Mouse (Mus musculus): ENCODE measurements around the gene Hacd4.
"Not testable (repeated sequence)": the region's sequence is repeated elsewhere in the genome, so short reads cannot be mapped to it uniquely, and the experiment has no call there.

The Hacd4 gene

DNA sequence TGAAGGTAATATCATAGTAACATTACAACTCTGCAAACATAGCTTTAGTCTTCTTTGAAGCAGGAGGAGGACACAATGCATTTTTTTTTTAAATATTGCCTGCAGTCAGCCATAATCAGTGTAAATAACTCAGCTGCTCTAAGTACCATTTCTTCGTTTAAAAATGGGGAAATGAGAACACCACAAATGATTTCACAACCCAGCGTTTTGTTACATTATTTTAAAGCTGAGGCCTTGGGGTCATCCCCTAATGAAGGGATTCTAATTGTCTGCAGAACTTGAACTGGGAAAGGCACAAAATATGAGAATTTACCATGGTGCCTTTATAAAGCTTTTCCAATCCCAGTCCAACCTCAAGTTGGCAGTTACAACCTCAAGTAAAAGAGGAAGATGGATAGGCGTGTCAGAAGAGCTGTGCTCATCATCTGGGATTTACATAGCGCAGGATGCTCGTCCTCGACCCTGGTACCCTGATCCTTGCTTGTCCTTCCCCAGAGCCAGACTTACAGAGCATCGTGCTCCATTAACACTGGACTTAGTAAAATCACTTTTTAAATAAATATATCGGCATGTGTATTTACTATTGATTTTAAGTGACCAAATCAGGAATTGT is 6.2 kb downstream of the Hacd4 start:
- no peak for DNase-seq (ENCODE audit: low read depth)

DNA sequence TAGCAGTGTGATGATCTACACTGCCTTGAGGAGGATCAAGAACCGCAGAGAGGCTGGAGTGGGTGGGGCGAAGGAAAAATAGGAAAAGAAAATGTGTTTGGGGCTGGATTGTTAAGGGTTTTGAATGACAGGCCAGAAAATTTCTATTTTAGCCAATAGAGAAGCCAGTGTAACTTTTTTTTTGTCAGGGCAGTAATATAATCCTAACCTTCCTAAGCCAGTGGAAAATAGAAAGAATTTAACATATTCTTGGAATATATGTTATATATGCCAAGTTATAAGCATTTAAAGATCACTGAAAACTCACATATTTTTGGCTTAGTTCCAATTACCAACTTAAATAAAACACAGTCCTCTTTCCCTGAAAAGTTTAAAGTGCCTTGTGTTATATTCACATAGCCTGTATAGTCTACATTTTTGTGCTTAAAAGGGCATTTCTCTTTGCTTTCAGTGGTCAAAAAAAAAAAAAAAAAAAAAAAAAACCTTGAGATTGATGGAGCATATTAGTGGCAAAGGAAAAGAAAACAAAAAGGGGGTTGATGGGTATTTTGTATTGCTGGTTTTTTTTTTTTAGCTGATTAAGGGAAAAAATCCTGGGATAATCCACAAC is 11.0 kb downstream of the Hacd4 start:
- no peak for DNase-seq (ENCODE audit: low read depth)

DNA sequence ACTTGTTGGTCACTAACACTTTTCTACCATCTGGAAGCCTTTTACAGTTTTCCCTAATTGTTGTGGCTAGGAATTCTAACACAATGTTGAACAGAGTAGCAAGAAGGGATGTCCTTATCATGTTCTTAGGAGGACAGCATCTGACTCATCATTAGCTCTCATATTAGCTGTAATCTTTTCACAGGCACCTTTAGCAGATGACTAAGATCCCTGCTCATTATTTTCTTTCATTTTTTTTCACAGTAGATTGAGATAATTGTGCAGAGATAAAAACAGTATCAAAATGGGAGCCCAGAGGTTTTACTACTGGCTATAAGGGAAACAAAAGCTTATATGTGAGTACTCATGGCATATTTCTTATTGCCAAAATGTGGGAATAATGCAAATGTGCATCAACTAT is 14.2 kb downstream of the Hacd4 start:
- DNase-seq (ENCODE audit: low read depth) = no peak

DNA sequence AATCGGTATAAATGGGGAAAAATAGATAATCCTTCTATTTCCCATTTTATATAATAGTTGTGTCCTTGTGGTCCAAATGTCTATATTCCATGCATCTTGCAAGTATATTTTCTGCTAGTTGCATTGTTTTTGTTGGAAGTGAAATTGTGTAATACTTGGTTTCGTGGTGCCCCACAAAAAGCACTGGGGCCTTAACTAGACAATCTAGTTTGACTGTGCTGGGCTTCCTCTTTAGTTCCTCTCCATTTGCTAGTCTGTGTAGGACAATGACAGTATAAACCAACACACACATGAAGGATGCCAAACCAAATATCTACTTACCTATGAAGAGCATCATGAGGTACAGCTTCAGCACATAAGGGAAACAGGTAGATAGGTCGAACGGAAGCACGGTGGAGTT is 19.4 kb downstream of the Hacd4 start:
- DNase-seq (ENCODE audit: low read depth) = no peak

DNA sequence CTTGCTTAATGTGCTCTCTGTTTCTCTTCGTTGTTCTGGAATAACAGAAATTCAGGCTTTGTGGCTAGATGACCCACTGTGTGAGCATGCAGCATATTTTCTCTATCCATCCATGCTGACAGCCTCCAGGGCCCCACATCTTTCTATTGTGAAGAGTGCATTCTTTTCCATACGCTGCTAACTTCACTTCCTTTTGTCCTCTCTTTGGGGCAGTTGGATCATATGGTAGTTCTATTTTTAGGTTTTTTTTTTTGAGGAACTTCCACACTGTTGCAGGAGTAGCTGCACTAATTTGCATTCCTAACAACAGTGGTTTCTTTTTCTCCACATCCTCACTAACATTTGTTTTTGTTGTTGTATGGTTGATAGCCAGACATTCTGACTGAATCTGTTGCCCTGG is 23.7 kb downstream of the Hacd4 start:
- DNase-seq (ENCODE audit: low read depth) = no peak

DNA sequence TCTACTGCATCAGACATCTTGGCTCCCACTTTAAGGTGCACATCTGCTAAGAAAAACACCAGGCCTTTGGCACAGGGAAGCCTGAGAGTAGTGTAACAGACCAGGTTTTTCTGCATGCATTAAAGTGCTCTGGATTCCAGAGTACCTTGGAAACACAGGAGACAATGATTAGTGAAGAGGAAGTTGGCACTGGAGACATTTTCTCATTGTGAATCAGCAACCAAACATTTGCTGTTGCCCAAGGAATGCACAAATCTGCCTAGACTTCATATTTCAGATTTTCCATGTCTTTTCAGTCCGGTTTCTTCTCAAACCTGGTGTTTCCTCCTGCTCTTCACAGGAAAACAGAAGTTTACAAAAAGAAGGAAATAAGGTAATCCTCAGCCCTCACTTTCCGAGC is 26.4 kb downstream of the Hacd4 start:
- no peak for DNase-seq (ENCODE audit: low read depth)

DNA sequence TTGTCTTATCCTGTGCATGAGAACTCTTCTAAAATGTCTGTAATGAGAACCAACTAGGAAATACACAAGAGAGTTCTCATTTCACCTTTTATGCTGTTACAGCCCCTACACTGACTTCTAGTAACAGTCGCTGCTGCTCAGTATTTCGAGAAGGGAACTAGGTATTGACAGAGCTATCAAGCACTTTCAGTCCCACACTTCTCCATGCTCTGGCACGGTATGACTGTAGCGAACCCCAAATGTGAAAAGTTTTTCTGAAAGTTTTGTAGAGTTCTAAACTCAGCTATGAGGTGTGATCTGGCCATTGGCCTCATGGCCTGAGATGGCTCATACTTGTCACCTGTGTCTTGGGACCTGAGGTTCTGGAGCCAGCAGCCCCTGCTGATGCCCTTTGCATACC is 29.4 kb downstream of the Hacd4 start:
- no peak for DNase-seq (ENCODE audit: low read depth)

DNA sequence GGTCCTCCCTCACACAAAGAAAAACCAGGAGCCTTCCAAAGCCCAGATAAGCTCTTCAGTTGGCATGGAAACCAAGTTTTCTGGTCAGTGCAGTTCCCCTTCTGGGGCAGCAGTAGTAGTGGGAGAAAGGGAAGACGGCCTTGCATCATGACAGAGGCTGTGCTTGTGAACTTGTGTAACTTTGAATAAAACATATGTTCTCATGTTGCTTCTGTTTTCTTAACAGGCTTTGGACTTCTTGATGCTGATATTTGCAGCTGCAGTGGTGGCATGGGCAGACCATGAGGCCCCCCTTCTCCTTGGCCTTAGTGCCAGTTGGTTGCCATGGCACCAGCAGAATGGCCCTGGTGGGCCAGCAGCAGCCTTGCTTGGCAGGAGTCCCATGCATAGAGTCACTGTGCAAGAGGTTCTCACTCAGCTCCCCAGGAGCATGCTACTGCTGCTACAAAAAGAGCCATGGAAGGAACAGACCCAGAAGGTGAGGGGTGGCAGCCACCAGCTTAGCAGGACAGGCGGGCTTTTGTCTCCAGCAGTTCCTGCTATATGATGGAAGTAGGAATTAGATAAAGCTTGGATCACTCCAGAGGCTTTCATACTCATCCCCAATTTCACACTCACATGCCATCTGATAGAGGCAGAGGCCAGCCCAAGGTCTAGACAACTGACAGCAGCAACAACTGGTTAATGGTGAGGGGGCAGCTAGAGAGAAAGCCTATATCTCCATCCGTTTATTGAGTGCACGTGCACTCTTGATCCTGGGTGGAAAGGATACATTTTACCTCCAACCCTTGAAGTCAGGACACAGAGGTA is 31.6 kb downstream of the Hacd4 start:
- no peak for DNase-seq (ENCODE audit: low read depth)

DNA sequence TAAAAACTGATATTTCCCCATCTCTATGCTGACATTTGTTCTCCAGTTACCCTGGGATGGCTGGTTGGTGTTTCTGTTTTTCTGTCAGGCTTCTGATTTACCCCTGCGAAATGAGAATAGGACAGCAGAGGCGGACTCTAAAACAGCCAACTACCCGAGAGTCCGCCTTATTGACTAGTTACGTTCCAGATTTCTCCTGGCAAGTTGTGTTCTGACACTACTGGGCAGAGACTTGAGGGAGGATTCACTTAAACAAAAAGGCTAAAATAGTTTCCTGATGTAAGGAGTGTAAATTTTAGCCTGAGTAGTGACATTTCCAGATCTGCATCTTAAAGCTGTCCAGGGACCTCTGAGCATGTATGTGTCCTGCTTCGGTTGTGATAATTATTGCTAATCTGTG is 35.8 kb downstream of the Hacd4 start:
- no peak for DNase-seq (ENCODE audit: low read depth)

DNA sequence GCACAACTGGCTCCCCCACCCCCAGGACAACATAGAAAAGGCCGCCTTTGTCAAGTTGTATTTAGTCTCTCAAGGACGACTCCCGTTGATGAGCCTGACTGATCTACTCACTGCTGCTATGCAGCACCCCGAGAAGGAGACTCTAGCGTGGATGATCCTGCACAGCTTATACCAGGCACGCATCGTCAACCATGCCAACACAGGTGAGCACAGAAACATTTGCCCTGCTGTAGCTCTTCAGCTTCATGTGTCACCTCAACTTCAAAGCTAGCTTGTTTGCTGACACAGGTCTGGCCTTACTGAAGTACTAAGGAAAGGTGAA is 37.8 kb downstream of the Hacd4 start:
- DNase-seq (ENCODE audit: low read depth) = no peak

DNA sequence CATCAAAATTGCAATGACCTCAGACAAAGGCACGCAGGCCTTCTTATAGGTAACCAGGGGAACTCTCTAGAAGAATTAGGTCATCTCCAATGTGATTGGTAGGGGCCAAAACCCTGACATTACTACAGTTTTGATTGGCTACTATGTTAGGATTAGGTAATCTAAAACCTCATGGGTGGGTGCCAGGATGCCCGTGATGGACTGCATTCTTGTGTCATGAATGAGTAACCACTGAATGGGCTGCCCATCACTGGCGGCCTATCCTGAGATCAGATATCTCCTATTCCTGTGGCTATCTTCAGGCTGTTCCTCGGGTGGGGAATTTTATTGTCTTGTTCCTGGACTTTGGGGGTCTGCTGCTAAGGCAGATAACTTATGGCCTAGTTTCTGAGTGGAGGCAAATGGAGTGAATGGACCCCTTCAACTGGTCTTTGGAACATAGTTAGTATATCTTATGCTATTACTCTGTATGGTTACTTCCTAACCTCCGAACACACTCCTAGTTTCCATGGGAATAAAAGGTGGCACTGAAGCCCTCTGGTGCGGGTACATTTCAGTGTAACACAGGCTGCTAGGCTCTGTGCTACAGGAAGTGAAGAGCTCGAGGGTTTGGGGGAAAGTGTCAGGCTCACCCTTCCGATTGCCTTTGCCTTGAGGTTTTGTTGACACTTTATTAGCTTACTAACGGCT is 38.3 kb downstream of the Hacd4 start:
- no peak for DNase-seq (ENCODE audit: low read depth)

DNA sequence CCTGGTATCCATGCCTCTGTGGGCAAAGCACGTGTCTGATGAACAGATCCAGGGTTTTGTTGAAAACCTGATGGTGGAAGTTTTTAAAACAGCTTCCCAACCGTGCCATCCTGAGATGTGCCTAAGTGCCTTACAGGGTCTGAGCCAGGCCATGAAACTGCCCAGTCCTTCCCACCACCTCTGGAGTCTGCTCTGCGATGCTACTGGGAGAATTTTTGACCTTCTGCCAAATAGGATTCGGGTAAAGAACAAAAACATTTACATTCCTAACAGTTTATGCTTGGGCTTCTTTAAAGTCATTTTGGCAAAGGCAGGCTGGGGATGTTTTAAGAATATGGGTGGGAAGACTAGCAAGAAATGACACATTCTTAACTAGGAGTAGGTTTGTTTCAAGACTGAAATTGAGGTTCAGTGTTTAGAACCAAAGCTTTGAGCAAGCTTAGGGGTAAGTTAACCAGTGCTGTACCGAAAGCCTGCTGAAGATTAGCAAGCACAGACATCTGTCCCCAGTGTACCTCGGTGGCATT is 41.7 kb downstream of the Hacd4 start:
- DNase-seq (ENCODE audit: low read depth) = no peak

DNA sequence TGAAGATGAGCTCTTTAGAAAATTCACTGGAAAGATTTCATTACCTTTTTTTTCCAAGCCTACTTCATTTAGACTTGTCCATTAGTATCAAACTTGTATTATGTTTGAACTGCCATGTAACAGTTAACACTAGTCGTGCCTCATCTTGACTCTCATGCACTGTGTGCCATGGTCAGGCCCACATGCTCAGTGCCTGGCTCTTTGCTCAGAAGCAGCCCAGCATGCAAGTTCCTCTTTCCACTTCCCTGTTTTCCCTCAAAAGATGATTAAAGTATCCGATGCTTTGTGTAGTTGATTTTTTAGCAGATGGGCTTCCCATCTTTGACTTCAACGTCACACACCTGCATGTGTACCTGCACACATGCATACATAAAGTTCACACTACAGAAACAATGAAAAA is 43.0 kb downstream of the Hacd4 start:
- no peak for DNase-seq (ENCODE audit: low read depth)

DNA sequence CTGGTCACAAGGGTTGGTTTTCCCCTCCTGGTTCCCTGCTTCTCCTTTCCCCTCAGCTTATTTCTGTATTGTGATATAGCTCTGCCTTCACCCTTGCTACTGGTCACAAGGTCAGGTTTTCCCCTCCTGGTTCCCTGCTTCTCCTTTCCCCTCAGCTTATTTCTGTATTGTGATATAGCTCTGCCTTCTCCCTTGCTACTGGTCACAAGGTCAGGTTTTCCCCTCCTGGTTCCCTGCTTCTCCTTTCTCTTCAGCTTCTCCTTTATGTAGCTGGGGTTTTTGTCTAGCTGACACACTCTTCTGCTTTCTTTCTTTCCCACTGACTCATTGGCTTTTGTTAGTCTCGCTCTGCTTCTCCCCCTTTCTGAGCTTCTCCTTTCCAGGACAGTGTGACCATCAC is 48.1 kb downstream of the Hacd4 start:
- DNase-seq (ENCODE audit: low read depth) = not testable (repeated sequence)

DNA sequence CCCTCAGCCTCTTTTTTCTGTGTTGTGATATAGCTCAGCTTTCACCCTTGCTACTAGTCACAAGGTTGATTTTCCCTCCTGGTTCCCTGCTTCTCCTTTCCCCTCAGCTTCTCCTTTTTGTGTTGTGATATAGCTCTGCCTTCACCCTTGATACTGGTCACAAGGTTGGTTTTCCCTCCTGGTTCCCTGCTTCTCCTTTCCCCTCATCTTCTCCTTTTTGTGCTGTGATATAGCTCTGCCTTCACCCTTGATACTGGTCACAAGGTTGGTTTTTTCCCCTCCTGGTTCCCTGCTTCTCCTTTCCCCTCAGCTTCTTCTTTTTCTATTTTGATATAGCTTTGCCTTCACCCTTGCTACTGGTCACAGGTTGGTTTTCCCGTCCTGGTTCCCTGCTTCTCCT is 48.7 kb downstream of the Hacd4 start:
- DNase-seq (ENCODE audit: low read depth) = no peak

DNA sequence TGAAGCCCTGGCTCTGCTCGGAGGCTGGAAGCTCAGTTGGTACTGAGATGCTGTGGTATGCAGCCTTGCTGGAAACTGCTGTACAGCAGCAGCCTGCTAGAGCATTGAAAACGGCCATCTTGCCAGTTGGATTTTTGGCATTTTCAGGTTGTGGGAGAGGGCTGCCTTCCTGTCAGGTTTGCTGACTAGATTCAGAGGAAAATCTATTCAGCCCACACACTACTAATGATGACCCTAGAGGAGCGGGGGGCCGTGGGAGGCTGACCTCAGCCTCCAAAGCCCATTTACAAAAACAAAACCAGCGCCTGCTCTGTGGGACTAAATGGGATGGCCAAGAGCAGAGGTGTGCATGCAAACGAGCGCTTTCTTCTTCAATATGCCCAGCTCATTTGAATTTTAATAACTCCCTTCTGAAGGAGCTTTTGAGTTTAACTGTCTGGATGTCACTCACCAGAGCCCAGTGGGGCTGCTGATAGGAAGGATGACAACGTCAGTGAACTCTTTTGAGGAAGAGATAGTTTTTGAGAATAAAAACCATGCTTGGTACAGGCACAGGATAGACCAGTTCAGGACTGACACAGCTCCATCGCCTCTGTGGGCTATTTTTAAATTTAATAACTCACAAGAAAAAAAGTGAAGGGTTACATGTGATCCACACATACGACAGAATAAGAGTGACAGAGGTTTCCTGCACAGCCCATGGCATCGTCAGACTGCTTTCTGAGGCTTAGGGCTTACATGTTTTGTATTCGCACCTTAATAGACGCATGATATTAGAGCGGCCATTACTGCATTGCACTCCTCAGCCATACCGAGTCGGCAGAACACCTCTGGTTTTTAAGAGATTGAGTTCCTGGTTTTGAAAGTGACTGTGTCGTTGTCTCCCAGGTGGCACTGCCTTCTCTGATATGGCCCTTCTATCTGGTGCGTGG is 66.2 kb downstream of the Hacd4 start:
- DNase-seq (ENCODE audit: low read depth) = no peak

DNA sequence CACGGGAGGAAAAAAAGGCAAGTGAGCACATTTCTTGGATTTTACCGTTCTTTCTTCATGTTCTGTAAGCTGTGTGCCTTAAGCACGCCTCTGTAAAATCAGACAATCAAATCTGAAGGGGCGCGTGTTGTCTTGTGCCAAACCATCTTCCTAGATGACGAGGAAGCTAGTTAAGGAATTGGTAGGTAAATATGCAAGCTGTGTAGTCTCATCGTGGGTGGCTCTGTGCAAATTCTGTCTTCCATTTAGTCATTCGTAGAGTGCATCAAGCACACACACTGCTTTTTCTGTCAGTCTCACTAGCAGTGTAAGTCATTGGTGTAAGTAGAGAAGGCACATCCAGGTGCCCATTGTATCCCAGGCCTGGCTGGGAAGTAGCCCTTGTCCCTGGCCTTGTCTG is 67.9 kb downstream of the Hacd4 start:
- no peak for DNase-seq (ENCODE audit: low read depth)

DNA sequence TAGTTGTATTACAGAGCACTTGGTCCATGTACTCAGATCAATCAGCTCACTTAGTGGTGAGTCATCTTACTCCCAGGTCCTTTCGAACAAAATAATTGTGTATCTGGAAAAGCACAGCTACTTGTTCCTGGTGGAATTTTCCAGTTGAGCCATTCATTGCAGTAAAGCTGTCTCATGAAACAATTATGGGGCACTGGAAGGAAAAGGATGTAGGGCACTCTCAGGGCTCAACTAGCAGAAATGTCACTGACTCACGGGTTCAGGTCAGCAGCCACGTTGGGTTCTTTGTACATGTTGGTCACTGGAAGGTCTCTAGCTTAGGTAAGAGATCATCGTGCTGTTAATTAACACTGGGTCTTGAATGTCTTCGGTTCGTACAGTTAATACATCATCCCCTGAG is 68.8 kb downstream of the Hacd4 start:
- no peak for DNase-seq (ENCODE audit: low read depth)

DNA sequence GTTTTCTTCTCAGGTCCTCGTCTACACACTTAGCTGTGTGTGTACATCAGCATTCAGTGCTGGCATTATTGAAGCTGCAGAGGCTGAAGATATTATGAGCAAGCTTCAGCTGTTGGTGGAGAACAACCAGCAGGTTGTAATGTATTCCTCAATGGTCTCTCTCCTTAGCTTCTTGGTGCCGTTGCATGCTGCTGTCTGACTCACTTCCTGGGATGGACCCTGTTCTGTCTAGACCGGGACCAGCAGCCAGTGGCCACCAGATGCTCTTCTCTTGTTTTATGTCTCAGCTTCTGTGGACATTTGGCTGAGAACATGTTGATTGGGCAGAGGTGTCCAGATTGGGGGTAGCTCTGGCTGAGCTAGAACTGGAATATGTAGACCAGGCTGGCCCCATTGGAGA is 81.3 kb downstream of the Hacd4 start:
- no peak for DNase-seq (ENCODE audit: low read depth)

DNA sequence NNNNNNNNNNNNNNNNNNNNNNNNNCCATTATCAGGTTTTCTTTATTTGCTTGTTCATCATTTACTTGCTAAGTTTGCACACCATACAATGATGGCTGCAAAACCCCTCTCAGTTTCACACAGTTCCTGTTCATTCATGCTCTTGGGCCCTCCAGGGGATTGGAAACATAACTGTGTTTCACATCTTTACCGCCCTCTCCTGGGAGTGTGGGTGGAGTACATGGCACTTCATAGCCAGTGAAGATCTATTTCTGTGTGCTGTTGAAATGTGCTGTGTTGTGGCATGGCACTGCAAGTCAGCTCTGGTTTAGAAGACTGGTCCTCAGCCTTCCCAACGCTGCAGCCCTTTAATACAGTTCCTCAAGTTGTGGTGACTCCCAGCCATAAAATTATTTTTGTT is 82.1 kb downstream of the Hacd4 start:
- peak; percentile 29 for DNase-seq (ENCODE audit: low read depth)

DNA sequence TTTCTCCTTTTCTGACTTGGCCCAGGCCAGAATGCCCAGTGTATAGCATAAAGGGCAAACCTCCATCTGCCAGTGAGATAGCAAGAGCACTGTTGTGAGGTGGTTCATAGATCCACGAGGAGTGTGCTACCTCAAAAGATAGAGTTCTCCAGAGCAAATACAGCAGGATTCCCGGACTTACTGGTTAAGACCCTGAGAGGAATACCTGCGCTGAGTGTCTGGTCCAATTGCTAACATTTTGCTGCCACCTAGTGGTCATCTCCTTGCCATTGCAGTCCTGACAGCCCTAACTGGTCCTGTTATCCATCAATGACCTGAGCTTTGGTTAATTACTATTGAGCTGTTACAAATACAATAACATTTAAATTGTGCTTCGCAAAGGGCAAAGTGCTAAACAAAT is 87.8 kb downstream of the Hacd4 start:
- DNase-seq (ENCODE audit: low read depth) = peak; percentile 87

All from induced T-regulatory cell, adult 2 months (primary cell).